Mouse (Mus musculus): ENCODE results near the gene Cxcl2.

Cxcl2 gene

GRCm38 (mm10) chr5:90894231-90894630 lies 9.4 kb upstream of the Cxcl2 start:
- no peak for DNase-seq (ENCODE audit: low spot score in 2 of 2)

- no peak for DNase-seq (ENCODE audit: low spot score in 2 of 2)
Observed at GRCm38 (mm10) chr5:90897429-90897828, 6.2 kb upstream of the Cxcl2 start.

- no peak for DNase-seq (ENCODE audit: low spot score in 2 of 2)
Observed at GRCm38 (mm10) chr5:90899308-90899707, 4.4 kb upstream of the Cxcl2 start.

- DNase-seq (ENCODE audit: low spot score in 2 of 2) = no peak
Observed at GRCm38 (mm10) chr5:90900147-90900546, 3.5 kb upstream of the Cxcl2 start.

DNA sequence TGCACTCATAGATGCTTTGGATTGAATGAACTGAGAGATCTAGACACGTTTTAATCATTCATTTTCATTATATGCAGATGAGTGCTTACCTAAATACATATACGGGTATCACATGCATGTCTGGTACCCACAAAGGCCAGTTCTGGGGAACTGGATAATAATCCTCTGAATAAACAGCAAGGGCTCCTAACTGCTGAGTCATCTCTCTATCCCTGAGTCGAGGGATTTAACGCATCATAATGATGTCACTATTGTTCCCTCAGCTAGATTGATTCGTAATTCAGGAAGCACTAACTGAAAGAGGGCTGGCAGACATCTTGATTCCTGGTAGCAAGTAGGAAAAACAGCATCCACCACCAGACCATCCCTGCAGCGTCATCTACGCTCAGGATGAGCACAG lies 3.0 kb upstream of the Cxcl2 start:
- no peak for DNase-seq (ENCODE audit: low spot score in 2 of 2)

GRCm38 (mm10) chr5:90902380-90903260 lies 1.1 kb upstream of the Cxcl2 start:
- no peak for DNase-seq (ENCODE audit: low spot score in 2 of 2)

GRCm38 (mm10) chr5:90908983-90909382 lies 5.3 kb downstream of the Cxcl2 start:
- DNase-seq (ENCODE audit: low spot score in 2 of 2) = peak in 1 of 2 experiments; percentile 45

DNA sequence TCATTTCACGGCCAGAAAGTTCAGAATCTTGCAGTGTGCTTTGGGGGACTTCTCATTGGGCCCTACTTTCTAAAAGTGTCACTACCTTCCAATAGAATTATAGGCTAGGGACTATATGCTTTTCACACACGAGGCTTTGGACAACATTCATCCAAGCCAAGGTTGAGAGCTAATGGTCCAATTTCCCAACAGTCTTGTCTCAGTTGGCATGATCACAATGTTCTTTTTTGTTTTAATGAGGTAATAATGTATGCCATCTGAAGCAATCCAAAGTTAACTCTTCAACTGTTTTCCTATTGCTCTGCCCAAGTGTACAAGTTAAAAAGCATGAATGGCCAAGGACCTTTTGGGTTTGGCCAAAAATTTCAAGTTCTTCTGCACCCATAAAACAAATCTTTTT lies 15.8 kb downstream of the Cxcl2 start:
- DNase-seq (ENCODE audit: low spot score in 2 of 2) = no peak

- no peak for DNase-seq (ENCODE audit: low spot score in 2 of 2)
Observed at GRCm38 (mm10) chr5:90922958-90923357, 19.3 kb downstream of the Cxcl2 start.

- DNase-seq (ENCODE audit: low spot score in 2 of 2) = no peak
Observed at GRCm38 (mm10) chr5:90930546-90930945, 26.9 kb downstream of the Cxcl2 start.

GRCm38 (mm10) chr5:90930971-90931851 lies 27.5 kb downstream of the Cxcl2 start, which contains the start of gene Mthfd2l:
Gene Mthfd2l, plus strand, starts transcription at chr5:90931117.
- DNase-seq (ENCODE audit: low spot score in 2 of 2) = peak; percentile 58 to 67

DNA sequence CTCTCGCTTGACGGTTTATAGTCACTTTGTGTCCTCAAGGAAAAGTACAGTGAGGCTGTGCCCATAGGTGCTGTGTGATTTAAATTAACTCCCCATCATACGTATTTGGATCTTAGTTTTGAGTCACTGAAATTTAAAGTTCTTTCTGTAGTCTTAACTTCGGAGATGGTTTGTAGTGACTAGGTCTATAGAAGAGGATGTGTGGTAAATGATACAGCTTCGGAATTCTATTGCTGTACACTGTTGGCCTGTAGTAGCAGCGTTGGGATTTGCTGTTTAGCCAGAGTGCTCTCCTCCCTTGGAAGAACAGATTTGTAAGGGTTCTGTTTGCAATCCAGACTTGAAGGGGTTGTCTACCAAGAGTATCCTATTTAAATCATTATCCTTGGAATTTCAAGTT lies 28.2 kb downstream of the Cxcl2 start:
- DNase-seq (ENCODE audit: low spot score in 2 of 2) = no peak

- no peak for DNase-seq (ENCODE audit: low spot score in 2 of 2)
Observed at GRCm38 (mm10) chr5:90936706-90937105, 33.0 kb downstream of the Cxcl2 start.

- no peak for DNase-seq (ENCODE audit: low spot score in 2 of 2)
Observed at GRCm38 (mm10) chr5:90945453-90945852, 41.8 kb downstream of the Cxcl2 start.

GRCm38 (mm10) chr5:90949499-90949898 lies 45.8 kb downstream of the Cxcl2 start:
- DNase-seq (ENCODE audit: low spot score in 2 of 2) = no peak

DNA sequence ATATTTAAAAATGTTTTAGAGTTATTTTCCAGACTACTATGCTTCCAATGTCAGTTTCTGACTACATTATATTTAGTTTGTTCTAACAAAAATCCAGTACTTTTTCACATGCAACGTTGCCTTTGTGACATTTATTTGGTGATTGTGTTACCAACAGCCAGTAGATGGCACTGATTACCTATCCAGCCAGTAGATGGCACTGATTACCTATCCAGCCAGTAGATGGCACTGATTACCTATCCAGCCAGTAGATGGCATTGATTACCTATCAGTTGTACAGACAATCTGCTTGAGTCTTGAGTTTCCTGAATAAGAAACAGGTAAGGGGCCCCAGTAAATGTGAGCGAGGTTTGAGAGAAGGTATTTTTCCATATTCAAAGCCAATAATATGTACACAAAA lies 47.8 kb downstream of the Cxcl2 start:
- DNase-seq (ENCODE audit: low spot score in 2 of 2) = peak; percentile 21 to 32

DNA sequence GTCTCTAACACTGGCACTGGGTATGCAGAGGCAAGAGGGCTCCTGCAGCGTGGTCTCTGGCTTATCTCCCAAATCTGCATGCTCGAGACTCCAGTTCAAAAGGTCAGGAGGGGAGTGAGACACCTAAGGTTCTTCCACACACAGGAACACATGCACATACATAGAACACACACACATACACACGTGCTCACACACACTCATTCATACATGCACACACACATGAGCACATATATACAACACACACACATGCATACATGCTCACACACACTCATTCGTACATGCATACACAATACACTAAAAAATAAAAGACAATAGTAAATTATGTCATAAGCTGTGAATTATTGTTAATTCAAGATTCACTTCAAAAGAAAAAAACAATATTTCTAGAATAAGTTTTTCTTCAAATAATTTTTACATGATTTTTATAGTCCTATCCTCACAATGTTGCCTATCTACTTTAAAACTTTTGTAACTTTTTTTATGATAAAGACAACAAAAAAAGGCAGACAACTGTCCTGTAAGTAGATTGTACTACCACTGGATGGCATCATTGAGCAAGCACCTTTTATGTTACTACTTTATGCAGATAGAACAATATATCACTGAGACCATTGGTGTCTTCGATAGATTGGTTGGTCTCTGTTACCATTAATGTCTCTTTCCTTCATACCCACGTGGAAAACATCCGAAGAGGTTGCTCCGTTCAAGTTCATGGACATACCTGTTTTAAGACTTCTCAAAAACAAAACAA lies 49.2 kb downstream of the Cxcl2 start:
- no peak for DNase-seq (ENCODE audit: low spot score in 2 of 2)
